Mouse (Mus musculus) limb, embryonic 10.5 days (tissue): ENCODE data around the gene Kdm1a. TPM values are rescaled to one million over a fixed set of nuclear protein-coding genes. Genes with fewer than 3 reads are reported as not detected.

Source experiments
- DNase-seq: peaks from one replicate; pipeline ENCODE4 v3.0.0-alpha.2; 2017; ENCODE audit warnings: low spot score
- H3K27ac ChIP-seq: fragments of 300-500 bp; sonication (generic); 2 replicates; pipeline ENCODE4 v1.5.1; 2016; ENCODE audit warnings: mild to moderate bottlenecking
- H3K27me3 ChIP-seq: fragments of 300-500 bp; sonication (generic); 2 replicates; pipeline ENCODE4 v1.6.1; 2016; ENCODE audit warnings: low read depth, mild to moderate bottlenecking; ENCODE audit not compliant: poor library complexity, severe bottlenecking
- H3K36me3 ChIP-seq: fragments of 300-500 bp; sonication (generic); 2 replicates; pipeline ENCODE4 v1.6.1; 2016; ENCODE audit warnings: mild to moderate bottlenecking, moderate library complexity
- H3K4me1 ChIP-seq: fragments of 300-500 bp; sonication (generic); 2 replicates; pipeline ENCODE4 v1.6.1; 2016
- H3K4me3 ChIP-seq: fragments of 300-500 bp; sonication (generic); 2 replicates; pipeline ENCODE4 v1.5.1; 2016; ENCODE audit warnings: mild to moderate bottlenecking, moderate library complexity
- H3K9me3 ChIP-seq: fragments of 300-500 bp; sonication (generic); replicated peaks from 2 replicates; pipeline ENCODE4 v1.6.1; 2016; ENCODE audit warnings: mild to moderate bottlenecking
- WGBS: fragments of 180-500 bp; shearing (Covaris S2); methylation state at CpG from one replicate; pipeline ENCODE4 v1.1.7; 2016; 5-methylcytosine and 5-hydroxymethylcytosine counted together
- microRNA-seq: library from miRNA; unstranded; fragments of <30 nt; microRNA quantifications from one replicate; pipeline ENCODE4, GENCODE M21; 2017
- polyA plus RNA-seq: library from polyadenylated mRNA; unstranded; fragments of >200 nt; fragmentation: Nextera tagmentation; extraction: Ambion mirVana; gene quantifications from 2 replicates; pipeline ENCODE4 v1.2.1, GENCODE M21; 2016

The Kdm1a gene
- polyA plus RNA-seq, 1 experiment from 2014 or later, result 62.0 TPM

GRCm38 (mm10) chr4:136509857-136510256 is 92.7 kb downstream of the Kdm1a start:
- WGBS, result 92% methylated on average over 1 of the region's 1 CpGs
- Histone ChIP-seq H3K4me1 (peaks cover 10% of the 10 kb centered on the region), H3K27ac (no peak overlapping the region), H3K36me3 (0 out of 2 replicates have a peak, but pooled peaks cover 4% of the 10 kb centered on the region), H3K4me3 (no peak overlapping the region), H3K27me3 (no peaks in the 10 kb centered on the region), H3K9me3 (no peaks in the 10 kb centered on the region)
- no peak for DNase-seq

- 64% methylated on average over 2 of the region's 2 CpGs for WGBS
- Histone ChIP-seq H3K4me1 (no peaks in the 10 kb centered on the region), H3K36me3 (0 out of 2 replicates have a peak, but pooled peaks cover 4% of the 10 kb centered on the region), H3K9me3 (no peaks in the 10 kb centered on the region), H3K27ac (no peak overlapping the region), H3K27me3 (no peaks in the 10 kb centered on the region), H3K4me3 (no peak overlapping the region)
- no peak for DNase-seq
Observed at GRCm38 (mm10) chr4:136505426-136506215, 96.9 kb downstream of the Kdm1a start.

Small RNAs within 50 kb of the gene (microRNA-seq; reads per million reads assigned to microRNA genes)
- not detected for gene Gm22180

Other genes with a start within 250 kb of the Kdm1a start
- 0.30 TPM in 1 of 2 replicates, not detected in the other for gene Htr1d, start 179.2 kb downstream of the Kdm1a start, polyA plus RNA-seq
- gene 6030445D17Rik, start 140.5 kb downstream of the Kdm1a start, polyA plus RNA-seq, result 0.11 and 0.16 TPM in 2 replicates
- gene Luzp1, start 133.0 kb downstream of the Kdm1a start, polyA plus RNA-seq, result 151 and 152 TPM in 2 replicates
- gene Tex46, start 7.7 kb upstream of the Kdm1a start, polyA plus RNA-seq, result not detected in 2 replicates
- not detected in 2 replicates for gene Lactbl1, start 19.9 kb upstream of the Kdm1a start, polyA plus RNA-seq
- gene Ephb2, start 233.3 kb upstream of the Kdm1a start, polyA plus RNA-seq, result 9.6 and 10.8 TPM in 2 replicates